Mouse (Mus musculus): ENCODE measurements around the gene Gtf2h5.

Gene Gtf2h5

DNA sequence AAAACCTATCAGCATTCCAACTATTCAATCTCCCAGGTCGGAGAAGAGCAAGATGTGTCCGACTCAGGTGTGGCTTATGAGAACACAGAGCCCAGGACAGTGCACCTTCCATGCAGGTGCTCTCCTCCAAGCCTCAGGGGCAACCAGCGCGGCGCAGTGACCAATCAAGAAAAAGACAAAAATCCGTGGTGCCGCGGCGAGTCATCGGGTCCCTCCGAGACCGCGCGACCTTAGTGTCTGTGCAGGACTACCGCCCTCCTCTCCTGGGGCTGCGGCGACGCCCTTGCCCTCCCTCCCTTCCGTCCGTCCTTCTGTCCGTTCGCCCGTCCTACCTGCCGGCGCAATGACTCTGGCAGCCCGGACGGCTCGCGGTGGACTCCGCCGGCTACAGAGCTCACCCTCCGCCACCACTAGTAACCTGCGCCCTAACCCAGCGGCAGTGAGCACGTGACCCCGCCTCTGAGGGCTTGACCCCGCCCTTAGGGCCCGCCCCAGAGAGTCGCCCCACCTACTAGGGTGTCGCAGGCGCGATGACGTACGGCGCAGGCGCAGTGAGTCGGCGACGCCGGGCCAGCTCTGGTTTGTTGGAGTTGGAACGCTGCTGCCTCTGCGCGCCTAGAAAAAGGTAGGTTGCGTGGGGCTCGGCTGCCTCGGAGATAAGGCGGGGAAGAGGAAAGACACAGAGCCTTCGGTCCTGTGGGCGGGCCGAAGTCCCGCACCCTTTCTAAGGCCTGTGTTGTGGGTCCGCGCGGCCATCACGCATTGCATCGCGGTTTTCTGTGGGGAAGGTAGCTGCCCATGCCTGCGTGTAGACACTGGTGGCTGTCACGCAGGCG lies at the start of gene Gtf2h5, which contains the start of gene Serac1:
Gene Gtf2h5, plus strand, starts transcription at position 500 of the 836 bp plus-strand sequence.
Gene Serac1, minus strand, starts transcription at position 455 of the 836 bp plus-strand sequence.
- peak; percentile 97 for DNase-seq (ENCODE audit: low spot score)

DNA sequence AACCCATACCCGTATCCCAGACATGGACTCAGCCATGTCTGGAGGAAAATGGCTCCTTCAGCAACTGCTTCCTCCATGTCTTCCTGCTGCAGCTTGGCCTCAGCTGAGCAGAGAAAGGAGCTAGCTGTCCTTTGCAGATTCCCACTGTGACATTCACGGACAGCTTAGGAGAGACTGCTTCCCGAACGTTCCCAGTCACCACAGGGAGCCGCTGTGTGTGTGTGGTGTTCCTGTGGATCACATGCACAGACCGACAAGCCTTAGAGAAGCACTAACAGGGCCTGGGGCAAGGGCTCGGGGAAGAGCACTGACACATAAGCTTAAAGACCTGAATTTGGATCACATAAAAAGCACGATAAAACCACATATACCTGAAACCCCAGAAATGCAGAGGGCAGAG lies 43.9 kb upstream of the Gtf2h5 start:
- no peak for DNase-seq (ENCODE audit: low spot score)

DNA sequence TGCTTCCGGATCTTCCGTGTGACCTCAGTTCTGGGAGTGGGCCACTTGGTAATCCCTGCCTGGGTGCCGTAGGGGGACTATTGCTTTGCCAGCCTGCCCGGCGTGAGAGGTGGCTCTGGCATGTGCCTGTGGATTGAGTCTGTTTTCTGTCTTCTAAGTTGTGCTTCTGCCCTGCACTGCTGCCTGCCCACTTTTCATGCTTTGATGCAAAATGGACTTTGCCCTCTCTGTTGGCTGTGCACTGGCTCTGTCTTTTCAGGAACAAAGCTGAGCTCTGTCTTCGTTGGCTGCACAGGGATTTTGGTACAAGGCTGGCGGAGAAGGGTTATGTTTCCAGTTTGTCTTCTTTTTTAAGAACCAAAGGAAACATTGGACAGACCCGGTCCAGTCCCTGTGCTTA lies 43.1 kb upstream of the Gtf2h5 start:
- DNase-seq (ENCODE audit: low spot score), result no peak

DNA sequence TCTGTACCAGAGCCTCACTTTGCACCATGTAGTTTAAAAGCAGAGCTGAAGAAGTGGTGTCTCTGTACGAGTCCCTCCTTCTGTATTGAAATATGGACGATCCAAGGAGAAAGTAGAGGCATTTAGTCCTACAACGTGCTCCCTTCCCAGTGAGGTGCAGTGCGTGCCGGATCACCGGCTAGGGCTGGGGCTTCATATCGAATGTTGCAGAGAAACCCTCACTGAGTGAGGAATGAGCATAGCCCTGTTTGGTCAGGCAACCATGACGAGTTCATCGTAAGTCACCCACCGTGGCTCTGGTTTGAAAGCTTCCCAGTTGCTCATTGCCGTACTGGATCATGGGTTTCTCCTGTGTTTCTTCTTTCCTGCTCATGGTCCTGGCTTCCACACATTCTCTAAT lies 42.7 kb upstream of the Gtf2h5 start:
- no peak for DNase-seq (ENCODE audit: low spot score)

DNA sequence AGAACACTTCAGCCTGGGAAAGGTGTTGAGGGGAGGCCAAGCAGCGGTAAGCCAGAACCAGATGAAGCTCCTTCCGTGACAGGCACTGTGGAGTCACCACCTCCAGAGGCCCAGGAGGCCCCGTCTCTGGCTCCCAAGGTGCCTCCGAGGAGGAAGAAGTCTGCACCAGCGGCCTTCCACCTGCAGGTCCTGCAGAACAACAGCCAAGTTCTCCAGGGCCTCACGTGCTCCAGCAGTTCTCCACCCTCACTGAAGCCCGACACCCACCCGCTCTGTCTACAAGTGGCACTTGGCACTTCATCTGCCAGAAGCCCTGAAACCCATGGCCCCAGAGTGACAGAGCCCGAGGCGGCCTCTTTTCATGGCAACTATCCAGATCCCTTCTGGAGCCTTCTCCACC lies 42.1 kb upstream of the Gtf2h5 start:
- DNase-seq (ENCODE audit: low spot score), result no peak

DNA sequence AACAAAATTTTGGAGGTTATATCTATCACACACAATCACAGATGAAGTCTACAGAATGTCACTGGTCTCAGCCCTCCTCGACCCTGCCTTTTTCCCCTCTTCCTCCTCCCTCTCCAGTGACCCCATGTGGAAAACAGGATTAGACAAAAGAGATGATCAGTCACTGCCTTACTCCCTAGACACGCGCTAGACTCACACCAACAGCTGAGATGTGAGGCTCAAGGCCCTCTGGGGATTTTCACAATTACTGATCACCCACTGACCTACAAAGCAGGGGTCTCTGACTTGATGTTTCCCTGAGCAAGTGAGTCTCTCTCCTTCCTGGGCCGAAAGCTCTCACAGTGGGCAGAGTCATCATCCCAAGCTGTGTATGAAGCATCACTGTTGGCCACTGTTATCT lies 26.8 kb upstream of the Gtf2h5 start:
- no peak for DNase-seq (ENCODE audit: low spot score)

DNA sequence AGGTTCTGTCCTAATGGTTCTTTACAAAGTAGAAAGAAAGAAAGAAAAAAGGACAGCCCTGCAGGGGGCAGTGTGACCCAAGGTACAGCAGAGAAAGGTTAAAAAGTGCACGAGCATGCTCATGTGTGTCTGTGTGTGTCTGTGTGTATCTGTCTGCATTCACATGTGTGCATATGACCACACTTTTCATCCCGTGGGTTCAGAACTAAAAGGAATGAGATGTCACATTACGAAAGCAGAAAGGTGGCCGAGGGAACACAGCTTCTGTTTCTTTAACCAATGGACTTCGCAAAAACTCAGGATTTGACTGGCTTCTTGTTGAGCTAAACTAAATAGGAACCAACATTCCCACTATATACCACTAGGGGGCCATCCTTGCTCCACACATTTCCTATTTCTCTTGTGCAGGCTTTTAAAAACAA lies 24.6 kb upstream of the Gtf2h5 start:
- DNase-seq (ENCODE audit: low spot score), result peak; percentile 76

DNA sequence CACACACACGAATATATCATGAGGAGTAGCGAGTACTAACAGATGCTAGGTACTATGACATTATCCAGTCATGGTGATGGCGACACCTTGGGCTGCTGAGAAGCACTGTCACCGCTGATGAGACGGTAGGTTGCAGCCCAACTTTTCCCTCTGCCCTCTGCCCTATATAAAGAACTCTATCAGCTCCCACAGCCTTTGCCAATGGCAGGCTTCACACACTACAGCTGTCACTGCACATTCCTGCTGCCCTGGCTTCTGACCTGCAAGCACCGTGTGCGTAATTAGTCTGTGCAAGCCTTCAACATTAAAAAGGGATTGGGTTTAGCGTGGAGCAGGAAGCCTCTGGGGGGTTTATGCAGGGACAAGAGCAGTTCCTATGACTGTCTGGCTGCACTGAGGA lies 16.8 kb upstream of the Gtf2h5 start:
- DNase-seq (ENCODE audit: low spot score), result peak; percentile 61

DNA sequence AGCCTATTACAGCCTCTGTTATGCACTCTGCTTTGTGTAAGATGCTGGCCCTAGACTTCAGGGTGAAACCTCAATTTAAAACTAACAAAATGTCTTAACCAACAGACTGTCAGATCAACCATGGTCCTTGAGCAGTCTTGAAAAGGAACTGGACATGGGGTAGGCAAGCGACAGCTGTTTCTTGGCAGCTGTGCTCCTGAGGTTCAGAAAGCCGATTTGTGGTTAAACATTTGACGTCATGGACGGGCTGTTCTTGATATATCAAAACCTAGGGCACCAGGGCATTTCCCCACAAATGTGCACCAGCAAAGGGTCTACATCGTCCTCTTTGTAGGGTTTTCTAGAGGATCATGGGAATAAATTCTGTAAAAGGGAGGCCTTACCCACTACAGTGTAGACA lies 16.1 kb upstream of the Gtf2h5 start:
- DNase-seq (ENCODE audit: low spot score), result no peak

DNA sequence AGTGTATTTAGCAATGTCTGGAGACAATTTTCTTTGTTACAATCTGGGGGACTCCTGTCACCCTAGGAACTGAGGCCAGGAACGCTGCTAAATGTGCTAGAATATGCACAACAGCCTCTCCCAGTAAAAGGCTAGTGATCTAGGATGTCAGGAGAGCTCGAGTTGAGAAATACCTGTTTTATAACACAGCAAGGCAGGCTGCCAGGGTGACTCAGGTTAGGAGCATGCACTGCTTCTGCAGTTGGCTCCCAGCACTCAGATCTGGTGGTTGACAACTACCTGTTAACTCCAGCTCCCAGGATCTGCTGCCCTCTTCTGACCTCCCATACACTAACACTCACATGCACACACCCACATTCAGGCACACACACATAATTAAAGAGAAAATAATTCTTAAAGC lies 13.6 kb upstream of the Gtf2h5 start:
- DNase-seq (ENCODE audit: low spot score), result peak; percentile 44

DNA sequence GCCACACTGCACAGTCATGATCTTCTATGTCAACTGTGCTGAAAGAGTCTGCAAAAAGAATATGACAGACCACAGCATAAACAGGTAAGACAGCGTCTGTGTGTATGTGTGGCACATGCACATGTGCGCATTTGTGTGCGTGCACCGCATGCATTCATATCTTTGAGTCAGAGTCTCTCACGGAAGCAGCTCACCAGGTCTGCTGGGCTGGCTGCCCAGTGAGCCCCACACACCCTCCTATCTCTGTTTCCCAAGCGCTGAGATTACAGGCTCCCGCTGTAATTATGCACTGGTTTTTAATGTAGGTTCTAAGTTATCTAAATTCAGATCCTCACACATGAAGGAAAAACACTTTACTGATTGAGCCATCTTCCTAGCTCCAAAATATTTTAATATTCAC lies 12.0 kb upstream of the Gtf2h5 start:
- DNase-seq (ENCODE audit: low spot score), result no peak

DNA sequence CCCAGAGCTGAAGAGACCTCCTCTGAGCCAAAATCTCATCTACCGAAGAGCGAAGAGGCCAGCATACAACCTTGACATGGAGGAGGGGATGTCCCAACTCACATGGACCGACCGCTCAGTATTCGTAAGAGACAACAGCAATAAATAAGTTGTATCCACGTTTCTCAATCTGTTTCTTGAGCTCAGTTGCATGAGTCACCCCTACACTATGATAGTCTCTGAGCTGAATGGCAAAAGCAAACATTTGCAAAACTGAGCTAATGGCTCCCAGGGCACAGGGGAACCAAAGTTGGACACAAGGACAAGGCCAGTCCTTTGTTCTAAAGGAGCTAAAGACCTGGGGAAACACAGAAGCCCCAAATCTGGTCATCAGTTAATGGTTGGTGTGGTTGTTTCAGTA lies 9.7 kb upstream of the Gtf2h5 start:
- no peak for DNase-seq (ENCODE audit: low spot score)

DNA sequence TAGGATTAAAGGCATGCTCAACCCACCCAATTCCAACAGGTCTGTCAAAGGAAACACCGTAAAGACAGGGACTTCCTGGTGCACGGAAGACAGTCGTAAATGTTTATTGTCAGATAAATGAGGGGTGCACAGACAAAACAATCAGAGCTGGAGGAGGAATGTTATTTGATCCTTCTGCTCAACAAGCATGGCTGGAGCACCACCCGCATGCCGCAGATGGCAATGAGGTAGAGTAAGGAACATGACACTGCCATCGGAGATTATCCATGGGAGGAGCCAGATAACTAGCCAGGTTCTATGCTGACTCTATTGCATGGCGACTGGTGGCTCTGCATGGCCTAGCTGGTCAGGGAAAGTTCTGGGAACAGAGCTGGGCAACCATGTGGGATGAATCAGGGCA lies 6.2 kb upstream of the Gtf2h5 start:
- DNase-seq (ENCODE audit: low spot score), result no peak

DNA sequence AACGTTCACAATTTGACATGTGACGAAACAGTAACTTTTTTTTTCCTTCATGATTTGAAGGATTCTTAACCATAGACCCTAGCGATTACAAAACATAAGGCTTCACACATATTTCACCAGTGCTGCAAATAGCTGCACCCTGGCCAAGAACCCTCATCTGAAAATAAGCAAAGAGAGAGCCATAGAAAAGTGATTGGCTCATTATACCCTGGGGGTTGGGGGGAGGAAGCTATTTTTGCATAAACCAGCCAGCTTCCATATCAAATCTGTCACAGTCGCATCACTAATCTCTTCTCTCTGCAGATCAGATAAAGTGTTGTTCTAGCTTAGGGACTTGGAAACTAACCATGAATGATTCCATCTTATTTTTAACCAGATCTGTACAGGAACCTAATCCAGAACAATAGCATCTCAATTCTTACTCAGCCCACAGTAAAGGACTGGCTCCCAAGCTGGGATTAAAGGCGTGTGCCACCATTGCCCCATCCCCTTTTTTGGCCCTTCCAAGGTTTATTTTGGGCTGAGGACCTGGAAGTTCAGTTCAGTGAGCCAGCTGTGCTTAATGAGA lies 3.8 kb downstream of the Gtf2h5 start:
- DNase-seq (ENCODE audit: low spot score), result no peak

DNA sequence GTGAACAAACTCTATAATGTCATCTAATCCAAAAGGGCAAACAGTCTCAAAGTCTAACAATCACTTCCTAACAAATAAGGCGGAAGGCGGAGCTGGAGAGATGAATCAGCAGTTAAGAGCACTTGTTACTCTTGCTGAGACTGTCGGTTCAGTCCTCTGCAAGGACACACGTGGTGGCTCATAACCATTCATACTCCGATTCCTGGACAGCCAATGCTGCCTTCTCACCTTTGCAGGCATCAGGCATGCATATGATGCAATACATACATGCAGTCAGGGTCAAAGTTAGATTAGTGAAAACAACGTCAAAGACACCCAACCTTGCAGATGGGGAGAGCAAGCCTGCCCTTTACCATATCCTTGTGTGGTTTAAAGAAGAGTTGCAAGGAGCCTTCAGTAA lies 12.0 kb downstream of the Gtf2h5 start:
- no peak for DNase-seq (ENCODE audit: low spot score)

DNA sequence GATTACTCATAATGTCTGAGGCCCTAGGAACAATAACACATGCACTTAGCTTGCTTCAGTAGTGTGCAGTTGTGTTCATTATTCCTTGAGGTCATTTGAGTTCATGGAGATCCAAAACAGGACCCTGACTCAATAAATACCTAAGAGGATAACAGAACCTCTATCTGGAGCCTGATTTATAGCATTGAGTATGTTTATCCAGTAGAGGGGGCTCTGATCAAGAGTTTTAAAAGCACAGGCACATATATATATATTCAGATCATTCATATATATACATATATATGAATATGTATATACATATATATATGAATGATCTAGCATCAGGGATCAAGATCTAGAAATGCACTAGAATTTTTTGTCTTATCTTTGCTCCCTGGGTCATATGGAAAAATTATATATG lies 16.0 kb downstream of the Gtf2h5 start:
- DNase-seq (ENCODE audit: low spot score), result no peak

DNA sequence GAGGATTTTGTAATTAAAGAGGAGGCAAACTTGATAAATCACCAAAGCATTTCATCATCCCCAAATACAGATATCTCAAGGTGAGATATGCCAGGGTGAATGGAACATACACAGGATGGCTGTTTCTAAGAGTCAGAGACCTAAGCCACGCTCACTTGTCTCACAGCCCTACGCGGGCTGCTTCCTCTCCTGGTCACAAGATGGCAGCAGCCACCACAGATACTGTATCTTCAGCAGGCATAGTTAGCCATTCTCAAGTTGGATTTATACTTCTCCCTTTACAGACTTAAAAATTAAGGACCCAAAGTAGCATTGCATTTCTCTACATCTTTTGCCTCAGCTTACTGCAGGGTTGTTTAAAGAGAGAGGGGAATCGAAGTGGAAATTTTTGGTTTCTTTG lies 18.3 kb downstream of the Gtf2h5 start:
- peak; percentile 74 for DNase-seq (ENCODE audit: low spot score)

DNA sequence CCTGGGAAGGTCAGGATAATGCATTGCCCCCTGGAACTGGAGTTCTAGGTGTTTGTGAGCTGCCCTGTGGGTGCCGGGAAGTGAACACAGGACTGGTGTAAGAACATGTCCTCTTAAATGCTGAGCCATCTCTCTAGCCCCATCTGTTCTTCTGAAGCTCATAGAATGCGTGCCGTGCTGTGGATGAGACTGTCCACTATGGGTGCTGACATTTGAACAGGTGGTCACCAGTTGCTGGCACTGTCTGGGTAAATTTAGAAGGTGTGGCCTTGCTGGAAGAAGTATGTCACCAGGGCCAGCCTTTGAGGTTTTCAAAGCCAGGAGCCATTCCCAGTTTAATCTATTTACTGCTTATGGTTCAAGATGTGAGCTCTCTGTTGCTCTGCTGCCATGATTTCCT lies 22.7 kb downstream of the Gtf2h5 start:
- no peak for DNase-seq (ENCODE audit: low spot score)

DNA sequence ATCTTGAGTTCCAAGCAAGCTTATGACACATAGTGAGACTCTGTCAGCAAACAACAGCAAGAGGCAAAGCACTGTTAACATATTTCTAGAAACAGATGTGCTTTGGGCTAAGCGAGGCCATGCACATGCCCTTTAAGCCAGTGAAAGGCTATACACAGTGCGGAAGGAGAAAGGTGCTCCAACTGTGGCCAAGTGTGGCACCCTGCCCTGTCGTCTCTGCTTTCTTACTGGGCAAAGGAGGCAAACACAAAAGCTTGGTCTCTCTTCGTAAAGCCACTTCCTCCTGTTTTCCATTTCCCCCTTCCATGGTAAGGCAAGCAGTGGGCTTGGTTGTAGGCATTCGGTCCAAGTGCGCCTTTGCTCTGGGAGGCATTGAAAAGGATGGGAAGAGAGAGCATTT lies 24.0 kb downstream of the Gtf2h5 start:
- DNase-seq (ENCODE audit: low spot score), result peak; percentile 77

DNA sequence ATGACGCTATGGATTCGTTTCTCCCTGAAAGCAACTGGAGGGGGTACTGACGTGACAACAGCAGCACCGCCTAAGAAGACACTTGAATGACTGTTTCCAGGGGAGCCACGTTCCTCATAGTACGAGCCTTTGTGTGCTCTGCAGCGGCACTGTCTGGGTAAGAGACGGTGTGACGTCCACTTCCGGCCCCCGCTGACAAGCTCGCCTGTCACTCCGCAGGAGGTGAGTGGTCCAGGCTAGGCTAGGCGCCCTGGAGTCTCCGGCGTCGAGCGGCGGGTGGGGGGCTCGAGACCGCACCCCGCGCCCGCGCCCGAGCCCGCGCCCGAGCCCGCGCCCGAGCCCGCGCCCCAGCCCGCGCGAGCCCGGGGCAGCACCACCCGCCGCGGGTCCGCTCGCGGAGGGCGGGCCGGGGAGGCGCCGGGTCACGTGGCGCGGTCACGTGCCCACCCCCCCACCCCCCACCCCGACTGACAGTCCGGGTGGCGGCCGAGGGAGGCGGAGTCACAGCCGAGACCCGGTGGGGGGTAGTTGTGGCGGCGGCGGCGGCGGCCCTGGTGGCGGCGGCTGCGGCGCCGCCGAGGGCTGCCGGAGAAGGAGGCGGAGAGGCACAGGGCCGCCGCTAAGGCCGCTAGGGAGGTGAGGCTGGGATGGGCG lies 26.9 kb downstream of the Gtf2h5 start, which contains the start of gene Tulp4:
Gene Tulp4, plus strand, starts transcription at position 77 of the 654 bp plus-strand sequence.
- DNase-seq (ENCODE audit: low spot score), result peak; percentile 81

DNA sequence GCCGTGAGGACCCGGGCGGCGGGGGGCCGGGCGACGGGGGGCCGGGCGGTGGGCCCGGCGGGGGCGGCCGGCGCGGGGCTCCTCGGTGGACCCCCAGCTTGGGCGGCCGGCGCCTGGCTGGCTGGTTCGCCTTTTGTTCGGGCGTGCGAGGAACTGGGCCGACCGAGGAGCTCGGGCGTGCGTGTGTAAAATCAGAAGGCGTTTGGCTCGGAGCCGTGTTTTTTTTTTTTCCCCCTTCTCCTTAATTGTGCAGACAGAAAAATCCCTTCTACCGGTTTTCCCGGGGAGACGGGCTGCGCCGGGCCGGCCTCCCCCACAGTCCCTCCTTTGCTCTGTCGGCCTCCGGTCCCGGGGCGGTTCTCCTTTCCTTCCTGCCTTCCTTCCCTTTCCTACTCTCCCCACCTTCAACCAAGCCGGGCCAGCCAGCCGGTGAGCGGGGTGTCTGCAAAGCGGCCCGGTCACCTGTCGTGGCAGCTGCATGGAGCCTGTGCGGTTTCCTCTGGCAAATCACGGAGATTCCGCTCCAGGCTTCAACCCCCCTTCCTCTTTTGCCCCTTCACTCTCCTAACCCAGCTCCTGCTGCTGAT lies 27.5 kb downstream of the Gtf2h5 start:
- DNase-seq (ENCODE audit: low spot score), result peak; percentile 70

DNA sequence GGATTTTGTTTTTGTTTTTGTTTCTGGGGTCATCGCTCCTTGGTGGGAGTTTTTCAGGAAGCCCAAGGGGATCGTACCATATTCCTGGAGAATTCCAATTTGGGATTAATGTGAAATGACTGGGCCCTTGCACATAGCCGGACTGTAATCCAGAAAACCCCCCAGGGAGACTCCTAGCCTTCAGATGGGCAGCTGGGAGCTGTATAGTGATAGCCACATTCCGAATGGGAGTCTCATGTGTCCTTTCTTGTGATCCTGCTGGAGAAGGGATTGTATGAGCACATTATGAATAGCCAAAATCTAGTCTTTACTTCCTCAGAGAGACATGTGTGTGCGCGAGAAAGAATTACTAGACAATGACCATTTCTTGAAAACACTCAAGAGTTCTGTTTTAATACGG lies 28.6 kb downstream of the Gtf2h5 start:
- peak; percentile 25 for DNase-seq (ENCODE audit: low spot score)

DNA sequence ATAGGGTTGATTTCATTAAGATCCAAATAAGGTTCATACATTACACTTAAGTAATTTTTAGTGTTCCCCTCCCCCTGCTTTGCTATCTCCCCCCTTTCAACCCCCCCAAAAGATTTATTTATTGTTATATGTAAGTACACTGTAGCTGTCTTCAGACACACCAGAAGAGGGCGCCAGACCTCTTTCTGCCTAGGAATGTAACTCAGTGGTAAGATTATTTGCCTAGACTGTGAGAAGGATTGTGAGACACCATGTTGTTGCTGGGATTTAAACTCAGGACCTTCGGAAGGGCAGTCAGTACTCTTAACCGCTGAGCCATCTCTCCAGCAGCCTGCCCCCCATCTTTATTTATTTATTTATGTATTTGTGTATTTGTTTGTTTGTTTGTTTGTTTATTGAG lies 31.4 kb downstream of the Gtf2h5 start:
- DNase-seq (ENCODE audit: low spot score), result peak; percentile 32
